Mouse (Mus musculus) spleen, postnatal 0 days (tissue): ENCODE results near the gene Pcyt1b. TPM values are rescaled to one million over a fixed set of nuclear protein-coding genes. Genes with fewer than 3 reads are reported as not detected.

ENCODE experiments used
- polyA plus RNA-seq: library from polyadenylated mRNA; unstranded; fragments of >200 nt; fragmentation: Nextera tagmentation; extraction: Ambion mirVana; gene quantifications from 2 replicates; pipeline ENCODE4 v1.2.1, GENCODE M21; 2015

The Pcyt1b gene
- polyA plus RNA-seq = 6.6 and 7.4 TPM in 2 replicates

DNA sequence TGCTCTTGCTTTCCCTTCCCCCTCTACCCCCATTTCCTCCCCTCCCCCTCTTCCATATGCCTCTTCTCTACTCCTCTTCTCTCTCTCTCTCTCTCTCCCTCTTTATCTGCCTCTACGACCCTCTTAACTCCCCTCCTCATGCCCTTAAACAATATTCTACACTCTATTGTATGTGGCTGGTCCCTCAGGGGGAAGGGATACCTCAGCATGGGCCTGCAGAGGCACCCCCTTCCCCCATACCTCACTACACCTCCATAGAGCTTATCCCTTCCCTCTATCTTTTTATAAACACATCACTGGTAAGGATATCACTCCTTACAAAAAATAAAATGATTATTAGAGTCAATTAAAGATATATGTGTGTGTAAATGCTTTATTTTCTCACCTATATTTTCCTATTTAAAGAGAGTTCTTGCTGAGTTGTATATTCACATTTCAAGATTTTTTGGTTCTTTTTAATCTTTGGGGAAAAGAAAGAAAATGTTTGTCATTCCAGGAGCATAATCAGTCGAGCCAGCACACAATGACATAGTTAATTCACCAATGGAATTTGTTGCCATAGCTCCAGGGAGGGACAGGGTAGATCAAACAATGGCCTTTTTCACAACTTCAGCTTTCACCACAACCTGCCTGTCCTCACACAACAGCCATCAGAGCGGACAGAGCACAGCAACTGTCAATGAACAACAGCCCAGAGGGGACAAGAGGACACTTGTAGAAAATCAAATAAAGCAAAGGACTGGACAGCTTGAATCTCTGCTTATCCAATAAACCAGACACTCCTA is at the start of gene Pcyt1b:
TSS of gene Pcyt1b (plus strand) at position 646 of the 785 bp plus-strand sequence.

GRCm38 (mm10) chrX:93631657-93632449 is 22.8 kb upstream of the Pcyt1b start, which contains the start of gene Pola1:
Gene Pola1, minus strand, starts transcription at chrX:93632155.

Other genes starting within 250 kb of the Pcyt1b start
- gene Pola1, start 22.7 kb upstream of the Pcyt1b start, polyA plus RNA-seq = 16.6 and 18.0 TPM in 2 replicates
- 40.8 and 43.0 TPM in 2 replicates for gene Pdk3, start 177.3 kb downstream of the Pcyt1b start, polyA plus RNA-seq